Mouse (Mus musculus) midbrain, embryonic 12.5 days (tissue): ENCODE measurements at regions not wholly inside any gene's neighbourhood (a gene's known extent, or its start where the extent isn't known, plus 50 kb on each side); places are given as distances from the start of the nearest gene placed in this dataset.

Experiments used
- ATAC-seq: fragments of 200-750 bp; cut with Nextera tagmentation; 2 replicates; pipeline ENCODE4 v1.8.0; 2017; ENCODE audit warnings: low read depth, moderate TSS enrichment, moderate library complexity; ENCODE audit not compliant: low FRiP score
- H3K27ac ChIP-seq: fragments of 300-500 bp; sonication (generic); replicated peaks from 2 replicates; pipeline ENCODE4 v1.5.1; 2016; ENCODE audit warnings: mild to moderate bottlenecking
- H3K27me3 ChIP-seq: fragments of 300-500 bp; sonication (generic); 2 replicates; pipeline ENCODE4 v1.6.1; 2016; ENCODE audit warnings: mild to moderate bottlenecking
- H3K36me3 ChIP-seq: fragments of 300-500 bp; sonication (generic); 2 replicates; pipeline ENCODE4 v1.6.1; 2016
- H3K4me1 ChIP-seq: fragments of 300-500 bp; sonication (generic); 2 replicates; pipeline ENCODE4 v1.6.1; 2016
- H3K4me2 ChIP-seq: fragments of 300-500 bp; sonication (generic); replicated peaks from 2 replicates; pipeline ENCODE4 v1.6.1; 2016; ENCODE audit warnings: mild to moderate bottlenecking, moderate library complexity
- H3K4me3 ChIP-seq: fragments of 300-500 bp; sonication (generic); 2 replicates; pipeline ENCODE4 v1.5.1; 2016; ENCODE audit warnings: mild to moderate bottlenecking
- H3K9ac ChIP-seq: fragments of 300-500 bp; sonication (generic); replicated peaks from 2 replicates; pipeline ENCODE4 v1.6.1; 2016; ENCODE audit warnings: mild to moderate bottlenecking, moderate library complexity
- H3K9me3 ChIP-seq: fragments of 300-500 bp; sonication (generic); 2 replicates; pipeline ENCODE4 v1.6.1; 2016; ENCODE audit warnings: mild to moderate bottlenecking
- WGBS: fragments of 180-500 bp; shearing (Covaris S2); methylation state at CpG from one replicate; pipeline ENCODE4 v1.1.7; 2016; 5-methylcytosine and 5-hydroxymethylcytosine counted together

DNA sequence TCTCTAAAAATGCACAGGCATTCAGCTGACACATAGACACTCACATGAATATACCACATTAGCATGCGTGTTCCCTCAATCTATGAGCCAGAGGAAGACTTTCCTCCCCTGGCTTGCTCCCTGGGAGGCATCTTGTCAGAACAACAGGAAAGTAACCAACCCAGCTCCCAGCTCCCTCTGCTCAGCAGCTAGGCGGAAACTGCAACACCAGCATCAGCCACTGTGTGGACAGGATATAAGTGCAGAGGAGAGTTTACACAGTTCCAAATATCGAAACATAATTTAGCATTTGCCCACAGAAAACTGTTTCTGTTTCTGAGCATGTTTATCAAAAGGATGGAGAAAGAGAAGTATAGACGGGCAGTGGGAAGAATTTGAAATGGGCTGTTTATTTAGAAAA, 148.3 kb upstream of the Usp24 start:
- no peak for ATAC-seq
- H3K27me3 ChIP-seq, result no peaks in the 10 kb centered on the region
- no peak overlapping the region for H3K4me2 ChIP-seq
- 75% methylated on average over 4 of the region's 4 CpGs for WGBS
- no peak overlapping the region for H3K4me3 ChIP-seq
- no peaks in the 10 kb centered on the region for H3K4me1 ChIP-seq
- no peaks in the 10 kb centered on the region for H3K9me3 ChIP-seq
- no peaks in the 10 kb centered on the region for H3K36me3 ChIP-seq
- no peak overlapping the region for H3K9ac ChIP-seq
- H3K27ac ChIP-seq, result no peak overlapping the region

DNA sequence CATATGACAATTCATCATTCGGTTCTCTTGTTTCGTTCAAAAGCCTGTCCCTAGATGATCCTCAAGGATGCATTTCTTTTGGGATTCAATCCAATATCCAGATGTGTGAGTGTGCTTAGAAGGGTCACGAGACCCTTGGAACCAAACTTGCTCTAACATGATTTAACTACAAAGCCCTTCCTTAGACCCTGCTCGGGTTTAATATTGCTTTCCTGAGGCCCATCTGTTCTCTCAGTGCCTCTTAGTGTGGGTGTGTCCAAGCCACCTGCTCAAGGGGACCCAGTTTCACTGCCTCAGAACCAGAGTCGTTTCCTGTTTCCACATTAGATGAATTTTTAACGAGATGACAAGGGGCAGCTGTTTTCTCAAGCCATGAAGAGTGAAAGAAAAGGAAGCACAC, 147.3 kb upstream of the Usp24 start:
- no peak overlapping the region for H3K27ac ChIP-seq
- no peaks in the 10 kb centered on the region for H3K4me1 ChIP-seq
- 81% methylated on average over 6 of the region's 6 CpGs for WGBS
- no peaks in the 10 kb centered on the region for H3K9me3 ChIP-seq
- no peak overlapping the region for H3K4me3 ChIP-seq
- no peak overlapping the region for H3K4me2 ChIP-seq
- no peak for ATAC-seq
- no peaks in the 10 kb centered on the region for H3K36me3 ChIP-seq
- no peak overlapping the region for H3K9ac ChIP-seq
- no peaks in the 10 kb centered on the region for H3K27me3 ChIP-seq

DNA sequence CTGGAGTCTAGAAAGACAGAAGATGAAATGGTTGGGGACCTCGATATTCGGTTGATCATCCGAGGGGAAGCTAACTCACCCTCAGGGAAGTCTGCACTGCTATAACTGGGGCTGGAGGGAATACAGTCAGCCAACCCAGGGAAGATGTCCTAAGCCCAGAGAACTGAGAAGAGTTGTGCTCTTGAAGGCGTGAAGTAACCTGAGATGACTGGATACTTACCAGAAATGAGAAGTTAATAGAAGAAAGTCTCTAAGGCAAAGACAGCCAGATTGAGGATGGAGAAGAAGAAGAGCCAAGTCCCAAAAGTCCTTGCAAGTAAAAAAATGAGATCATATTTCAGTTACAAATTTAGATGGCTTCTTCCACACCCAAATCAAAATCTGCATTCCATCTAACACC, 146.5 kb upstream of the Usp24 start:
- 91% methylated on average over 4 of the region's 4 CpGs for WGBS
- H3K4me1 ChIP-seq, result no peaks in the 10 kb centered on the region
- H3K9ac ChIP-seq, result no peak overlapping the region
- H3K36me3 ChIP-seq, result no peaks in the 10 kb centered on the region
- H3K27ac ChIP-seq, result no peak overlapping the region
- no peaks in the 10 kb centered on the region for H3K9me3 ChIP-seq
- H3K27me3 ChIP-seq, result no peaks in the 10 kb centered on the region
- no peak overlapping the region for H3K4me3 ChIP-seq
- no peak overlapping the region for H3K4me2 ChIP-seq
- ATAC-seq, result no peak

DNA sequence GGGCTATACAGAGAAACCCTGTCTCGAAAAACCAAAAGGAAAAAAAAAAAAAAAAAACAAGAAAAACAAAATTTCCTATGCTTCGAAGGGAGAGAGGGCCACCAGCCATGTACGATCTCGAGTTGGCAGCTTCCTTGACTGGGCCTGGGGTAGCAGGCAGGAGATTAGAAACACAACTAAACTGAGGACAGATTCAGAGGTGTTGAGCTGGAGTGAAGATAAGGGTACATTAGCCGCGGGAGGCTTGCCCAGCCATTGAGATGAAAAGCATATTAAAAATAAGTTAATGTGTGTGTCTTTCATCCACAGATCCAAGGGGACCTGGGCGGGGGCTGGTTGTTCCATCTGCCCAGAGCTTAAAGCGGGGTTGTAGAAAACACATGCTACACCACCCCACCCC, 145.3 kb upstream of the Usp24 start:
- Histone ChIP-seq H3K9ac (no peak overlapping the region), H3K9me3 (no peaks in the 10 kb centered on the region), H3K36me3 (no peaks in the 10 kb centered on the region), H3K4me2 (no peak overlapping the region), H3K27me3 (no peaks in the 10 kb centered on the region), H3K27ac (no peak overlapping the region), H3K4me3 (no peak overlapping the region), H3K4me1 (no peaks in the 10 kb centered on the region)
- no peak for ATAC-seq
- 89% methylated on average over 8 of the region's 8 CpGs for WGBS

DNA sequence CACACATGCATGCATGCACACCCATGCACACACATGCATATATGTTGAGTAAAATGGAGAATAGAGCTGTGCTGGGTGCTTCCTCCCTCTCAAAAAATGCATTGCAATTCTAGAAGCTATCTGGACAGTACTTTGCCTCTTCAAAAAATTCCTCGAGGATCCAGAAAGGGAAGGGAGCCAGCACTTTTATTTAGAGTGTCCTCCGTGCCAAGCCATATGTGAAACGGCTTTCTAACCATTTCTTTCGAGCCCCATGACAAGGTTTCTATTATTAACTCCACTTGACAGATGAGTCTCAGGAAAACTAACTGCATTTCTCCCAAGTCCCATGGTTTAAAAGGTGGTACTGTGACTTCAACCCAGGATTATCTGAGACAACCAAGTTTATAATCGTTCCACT, 140.7 kb upstream of the Usp24 start:
- H3K4me2 ChIP-seq, result no peak overlapping the region
- WGBS, result 86% methylated on average over 5 of the region's 5 CpGs
- H3K9me3 ChIP-seq, result no peaks in the 10 kb centered on the region
- H3K27me3 ChIP-seq, result no peaks in the 10 kb centered on the region
- H3K9ac ChIP-seq, result no peak overlapping the region
- H3K4me1 ChIP-seq, result no peaks in the 10 kb centered on the region
- no peak for ATAC-seq
- H3K4me3 ChIP-seq, result no peak overlapping the region
- H3K27ac ChIP-seq, result no peak overlapping the region
- no peaks in the 10 kb centered on the region for H3K36me3 ChIP-seq

DNA sequence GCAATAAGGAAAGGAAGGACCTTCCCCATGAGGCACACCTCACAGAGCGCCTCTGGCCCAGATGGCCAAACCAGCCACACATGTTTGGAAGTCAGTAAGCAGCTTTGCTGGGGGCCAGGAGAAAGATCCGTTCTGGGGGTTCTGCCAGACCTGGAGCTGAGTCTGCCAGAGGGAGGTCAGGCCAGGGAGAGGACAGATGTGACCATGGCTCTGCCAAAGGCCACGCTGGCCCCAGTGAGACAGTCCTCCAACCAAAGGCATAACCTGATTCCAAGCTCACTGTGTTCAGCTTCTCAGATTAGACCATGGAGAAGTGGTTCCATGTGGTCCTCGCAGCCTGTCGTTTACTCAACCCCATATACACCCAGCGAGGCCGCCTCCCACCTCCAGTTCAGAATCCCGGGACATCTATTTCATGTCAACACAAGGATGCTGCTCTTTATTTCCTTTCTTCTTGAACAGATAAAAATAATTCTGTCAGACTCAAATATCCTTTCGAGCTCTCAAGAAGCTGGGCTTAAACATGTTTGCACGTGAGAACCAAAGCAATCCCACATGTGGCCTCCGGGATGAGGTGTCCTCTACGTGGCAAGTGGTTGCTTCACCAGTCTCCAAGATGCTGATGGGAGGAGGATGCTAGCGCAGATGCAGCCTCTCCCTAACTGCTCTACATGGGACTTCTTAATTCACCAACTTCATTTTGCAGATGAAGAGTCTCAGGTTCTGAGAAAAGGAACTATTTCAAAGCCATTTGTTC, 130.1 kb upstream of the Usp24 start:
- Histone ChIP-seq H3K36me3 (no peaks in the 10 kb centered on the region), H3K27me3 (no peaks in the 10 kb centered on the region), H3K4me2 (no peak overlapping the region), H3K4me1 (no peaks in the 10 kb centered on the region), H3K27ac (no peak overlapping the region), H3K4me3 (no peak overlapping the region), H3K9ac (no peak overlapping the region), H3K9me3 (no peaks in the 10 kb centered on the region)
- no peak for ATAC-seq
- WGBS, result 88% methylated on average over 13 of the region's 13 CpGs

DNA sequence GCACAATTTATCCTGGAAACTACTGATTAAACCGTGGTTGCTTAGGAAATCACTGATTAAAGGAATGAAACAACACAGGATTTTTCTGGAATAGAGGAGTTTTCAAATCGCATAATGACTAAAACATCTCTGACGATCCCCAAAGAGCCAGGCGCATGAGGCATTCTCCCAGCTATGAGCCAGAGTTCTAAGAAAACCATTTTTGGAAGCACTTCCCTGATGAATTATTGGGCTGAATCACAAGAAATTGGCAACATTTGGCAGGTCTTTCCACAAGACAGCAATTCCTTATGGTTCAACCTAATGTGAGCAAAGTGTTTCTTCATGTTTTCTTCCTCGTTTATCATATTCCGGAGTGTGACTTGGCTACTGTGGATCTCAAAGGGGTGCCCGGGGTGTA, 129.3 kb upstream of the Usp24 start:
- WGBS, result 91% methylated on average over 7 of the region's 7 CpGs
- no peak overlapping the region for H3K27ac ChIP-seq
- H3K27me3 ChIP-seq, result no peaks in the 10 kb centered on the region
- H3K36me3 ChIP-seq, result no peaks in the 10 kb centered on the region
- no peak overlapping the region for H3K4me2 ChIP-seq
- H3K9ac ChIP-seq, result no peak overlapping the region
- H3K4me3 ChIP-seq, result no peak overlapping the region
- no peaks in the 10 kb centered on the region for H3K4me1 ChIP-seq
- H3K9me3 ChIP-seq, result no peaks in the 10 kb centered on the region
- ATAC-seq, result no peak

DNA sequence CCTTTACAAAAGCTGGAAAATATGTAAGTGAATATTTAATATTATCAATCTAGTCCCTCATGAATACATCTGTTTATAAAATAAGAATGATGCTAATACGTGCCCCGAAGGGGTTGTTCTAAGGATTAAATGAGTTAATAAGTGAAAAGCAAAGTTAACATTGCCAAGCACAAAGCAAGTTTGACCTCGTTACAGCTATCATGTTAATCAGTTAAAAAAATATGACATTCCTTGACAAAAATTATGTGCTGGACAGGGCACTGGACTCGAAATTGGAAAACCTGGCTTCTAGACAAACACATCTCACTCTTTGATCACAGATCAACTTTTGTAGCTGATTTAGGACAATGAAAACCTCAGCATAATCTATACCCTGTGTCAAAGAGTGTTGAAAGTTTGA, 125.8 kb upstream of the Usp24 start:
- H3K9me3 ChIP-seq, result no peaks in the 10 kb centered on the region
- no peak overlapping the region for H3K4me2 ChIP-seq
- H3K4me1 ChIP-seq, result no peaks in the 10 kb centered on the region
- no peak overlapping the region for H3K27ac ChIP-seq
- no peak for ATAC-seq
- H3K9ac ChIP-seq, result no peak overlapping the region
- no peaks in the 10 kb centered on the region for H3K27me3 ChIP-seq
- WGBS, result 88% methylated on average over 4 of the region's 4 CpGs
- no peaks in the 10 kb centered on the region for H3K36me3 ChIP-seq
- no peak overlapping the region for H3K4me3 ChIP-seq

DNA sequence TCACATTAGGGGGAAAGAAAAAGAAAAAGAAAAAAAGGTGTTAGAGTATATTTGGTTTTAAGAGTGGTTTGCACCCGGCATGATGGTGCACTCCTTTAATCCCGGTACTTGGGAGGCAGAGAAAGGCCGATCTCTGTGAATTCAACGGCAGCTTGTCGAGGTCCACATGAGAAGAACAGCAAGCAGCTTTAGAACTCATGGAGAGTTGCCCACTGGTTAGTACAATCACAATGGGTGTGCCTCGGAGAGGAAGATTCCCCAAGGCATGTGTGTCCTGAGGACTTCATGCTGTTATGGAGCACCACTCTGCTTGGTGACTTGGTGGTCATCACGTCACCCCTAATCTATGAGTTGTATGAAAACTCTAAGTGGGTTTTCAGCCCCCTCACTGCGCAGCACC, 124.7 kb upstream of the Usp24 start:
- Histone ChIP-seq H3K4me1 (no peaks in the 10 kb centered on the region), H3K9me3 (no peaks in the 10 kb centered on the region), H3K4me2 (no peak overlapping the region), H3K27me3 (no peaks in the 10 kb centered on the region), H3K27ac (no peak overlapping the region), H3K4me3 (no peak overlapping the region), H3K36me3 (no peaks in the 10 kb centered on the region), H3K9ac (no peak overlapping the region)
- WGBS, result 92% methylated on average over 8 of the region's 8 CpGs
- no peak for ATAC-seq

DNA sequence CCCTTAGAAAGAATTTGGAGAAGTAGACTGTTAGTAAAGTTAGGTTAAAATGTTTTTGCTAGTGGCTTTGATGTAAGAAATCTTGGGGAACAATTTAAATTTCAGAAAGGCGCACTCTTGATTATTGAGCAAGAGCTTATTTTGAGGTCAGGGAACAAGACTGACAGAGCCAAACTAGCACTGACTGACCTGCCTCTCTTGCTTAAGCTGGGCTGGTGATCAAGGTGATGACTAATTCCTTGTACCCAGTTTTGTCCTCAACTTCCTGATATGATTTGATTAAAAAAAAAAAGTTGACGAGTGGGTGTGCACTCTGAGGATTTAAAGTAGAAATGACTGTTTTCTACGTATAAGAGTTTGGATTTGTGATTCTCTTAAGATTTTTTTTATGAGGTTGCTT, 124.2 kb upstream of the Usp24 start:
- H3K4me2 ChIP-seq, result no peak overlapping the region
- no peak overlapping the region for H3K9ac ChIP-seq
- ATAC-seq, result no peak
- H3K27ac ChIP-seq, result no peak overlapping the region
- no peaks in the 10 kb centered on the region for H3K36me3 ChIP-seq
- 92% methylated on average over 3 of the region's 3 CpGs for WGBS
- H3K4me1 ChIP-seq, result no peaks in the 10 kb centered on the region
- no peak overlapping the region for H3K4me3 ChIP-seq
- no peaks in the 10 kb centered on the region for H3K9me3 ChIP-seq
- no peaks in the 10 kb centered on the region for H3K27me3 ChIP-seq

DNA sequence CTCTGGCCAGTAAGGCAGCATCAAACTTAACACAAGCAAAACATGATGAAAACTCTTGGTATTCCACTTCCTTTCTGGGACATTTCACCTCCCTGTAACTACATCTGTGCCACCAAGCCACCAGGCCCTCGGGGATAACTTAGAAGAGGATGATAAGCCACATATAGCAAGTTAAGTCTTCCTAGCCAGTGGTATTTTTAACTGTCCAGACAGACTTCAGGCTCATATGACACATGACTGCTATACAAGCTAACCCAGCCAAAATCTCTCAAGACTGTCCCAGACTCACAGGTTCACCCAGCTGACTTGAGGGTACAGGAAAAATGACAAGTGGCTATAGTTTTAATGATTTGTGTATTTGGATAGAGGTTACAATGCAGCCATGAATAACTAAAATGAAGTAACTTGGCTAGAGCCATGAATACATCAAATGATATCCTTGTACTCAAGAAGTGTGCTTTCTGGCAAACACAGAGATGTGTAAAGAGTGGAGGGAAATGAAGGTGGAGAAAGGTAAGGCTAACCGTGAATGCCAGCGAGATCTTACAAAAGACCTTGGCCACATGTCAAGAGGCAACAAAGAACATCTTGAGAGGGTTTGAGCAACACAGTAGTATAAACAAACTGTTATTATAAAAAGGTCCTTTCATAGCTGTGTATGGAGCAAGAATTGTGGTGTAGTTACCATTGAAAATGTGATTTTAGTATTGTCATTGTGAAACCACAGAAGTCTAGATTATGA, 122.6 kb upstream of the Usp24 start:
- H3K36me3 ChIP-seq, result no peaks in the 10 kb centered on the region
- 81% methylated on average over 3 of the region's 3 CpGs for WGBS
- no peak overlapping the region for H3K4me2 ChIP-seq
- no peaks in the 10 kb centered on the region for H3K9me3 ChIP-seq
- no peaks in the 10 kb centered on the region for H3K27me3 ChIP-seq
- no peak for ATAC-seq
- no peak overlapping the region for H3K4me3 ChIP-seq
- H3K4me1 ChIP-seq, result no peaks in the 10 kb centered on the region
- H3K9ac ChIP-seq, result no peak overlapping the region
- no peak overlapping the region for H3K27ac ChIP-seq

DNA sequence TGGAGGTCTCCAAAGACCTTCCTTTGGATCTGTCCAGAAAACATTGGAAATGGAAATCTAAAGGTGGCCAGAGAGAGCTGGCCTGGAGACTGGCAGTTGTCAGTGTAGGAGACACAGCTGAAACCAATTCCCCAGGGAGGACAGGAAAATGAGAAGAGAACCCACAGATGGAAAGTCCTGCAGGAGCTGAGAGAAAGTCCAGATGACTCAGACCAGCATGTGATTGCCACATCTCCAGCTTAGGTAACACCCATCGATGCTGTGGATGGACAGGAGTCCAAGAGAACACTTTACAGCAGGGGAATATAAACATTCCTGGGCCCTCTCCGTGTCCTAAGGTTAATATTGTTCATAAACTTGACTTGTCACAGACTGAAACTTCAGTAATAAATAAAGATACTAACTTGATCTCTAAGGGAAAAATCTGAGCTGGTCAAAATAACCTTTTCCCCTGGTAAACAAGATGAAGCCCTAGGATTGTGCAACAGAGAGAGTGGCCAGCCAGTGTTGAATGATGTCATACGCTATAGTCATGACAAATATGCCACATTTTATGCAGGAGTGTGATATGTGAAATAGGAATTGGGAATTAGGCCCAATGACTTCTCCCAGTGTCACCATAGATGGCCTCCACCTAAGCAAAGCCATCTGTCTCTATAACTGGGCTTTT, 120.4 kb upstream of the Usp24 start:
- no peaks in the 10 kb centered on the region for H3K9me3 ChIP-seq
- 86% methylated on average over 3 of the region's 3 CpGs for WGBS
- H3K4me2 ChIP-seq, result no peak overlapping the region
- H3K27ac ChIP-seq, result no peak overlapping the region
- H3K4me3 ChIP-seq, result no peak overlapping the region
- no peak overlapping the region for H3K9ac ChIP-seq
- no peaks in the 10 kb centered on the region for H3K36me3 ChIP-seq
- H3K27me3 ChIP-seq, result no peaks in the 10 kb centered on the region
- ATAC-seq, result no peak
- peaks cover 12% of the 10 kb centered on the region for H3K4me1 ChIP-seq
